Mouse (Mus musculus): Measurements from ENCODE around the gene Olfr690.
"Not testable (repeated sequence)": the region's sequence is repeated elsewhere in the genome, so short reads cannot be mapped to it uniquely, and the experiment has no call there.

Olfr690 gene

DNA sequence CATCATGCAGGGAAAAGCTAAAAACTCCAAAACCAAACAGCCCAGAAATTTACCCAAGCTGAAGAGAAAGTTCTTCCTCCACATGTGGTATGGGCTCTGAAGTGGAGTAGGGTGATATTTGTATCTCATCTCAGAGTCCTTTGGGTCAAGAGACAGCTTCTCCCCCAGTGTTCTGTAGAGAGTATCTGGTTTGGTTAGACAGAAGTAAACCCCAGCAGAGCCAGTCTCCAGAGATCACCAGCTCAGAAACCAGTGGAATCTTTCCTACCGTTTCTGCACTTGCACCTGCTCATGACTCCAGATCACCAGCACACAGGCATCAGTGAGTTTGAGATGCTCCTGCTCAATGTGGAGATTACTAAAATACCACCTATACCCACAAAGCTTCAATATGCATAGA, at the start of gene Olfr690:
Olfr690 (minus strand) TSS at position 101 of the 400 bp plus-strand sequence.
- no peak for DNase-seq (ENCODE audit: low spot score in 2 of 2)

DNA sequence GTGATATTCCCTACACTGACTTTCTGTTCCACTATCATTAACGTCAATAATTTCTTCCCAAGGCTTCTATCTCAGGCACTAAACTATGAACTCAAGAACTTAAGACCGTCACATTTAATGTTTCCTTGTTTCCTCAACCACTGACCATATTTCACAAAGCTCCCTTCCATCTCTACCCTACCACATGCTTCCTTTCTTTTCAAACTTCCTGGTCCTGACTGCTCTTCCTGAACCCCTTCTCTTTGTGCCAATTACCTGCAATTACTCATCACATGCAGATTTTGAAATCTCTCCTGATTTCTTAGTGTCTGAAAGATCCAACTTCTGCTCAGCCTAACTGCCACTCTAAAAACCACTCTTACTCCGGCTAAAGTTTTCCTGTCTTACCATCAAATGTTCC, 46.4 kb upstream of the Olfr690 start:
- DNase-seq (ENCODE audit: low spot score in 2 of 2): no peak

DNA sequence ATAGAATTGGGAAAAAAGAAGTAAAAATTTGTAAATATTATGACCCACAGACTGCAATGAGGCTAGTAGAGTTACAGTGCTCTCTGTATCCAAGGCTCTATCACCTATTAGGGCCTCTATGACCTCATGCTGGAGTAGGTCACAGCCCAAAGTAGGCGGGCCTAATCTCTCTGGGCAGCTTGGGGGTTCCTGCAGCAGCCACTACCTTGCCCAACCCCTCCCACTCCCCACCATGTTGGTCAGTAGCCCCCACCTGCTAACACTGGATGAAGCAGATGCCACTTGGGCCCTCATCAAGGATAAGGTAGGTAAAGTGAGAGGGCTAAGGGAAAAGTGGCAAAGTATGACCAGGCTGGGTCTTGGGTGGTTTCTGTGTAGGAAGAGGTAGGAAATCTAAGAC, 41.0 kb upstream of the Olfr690 start, which contains the start of gene Gm5901:
Gm5901 (plus strand) TSS at position 173 of the 400 bp plus-strand sequence.
- DNase-seq (ENCODE audit: low spot score in 2 of 2): no peak

DNA sequence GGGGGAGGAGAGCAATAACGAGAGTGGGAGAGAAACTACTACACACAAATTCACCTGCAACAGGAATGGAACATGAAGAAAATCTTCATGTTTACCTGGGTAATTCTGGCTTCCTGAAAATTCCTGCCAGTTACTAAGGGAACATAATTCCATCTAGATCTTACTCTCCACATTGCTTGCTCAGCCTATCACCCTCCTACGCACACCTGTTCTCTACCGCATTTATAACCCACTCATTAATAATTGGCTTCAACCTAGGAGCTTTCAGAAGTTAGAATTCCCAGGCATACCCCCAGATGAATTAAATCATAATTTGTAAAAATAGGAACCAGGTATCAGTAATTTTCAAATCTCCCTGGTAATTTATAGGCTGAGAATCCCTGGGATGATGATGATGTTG, 40.1 kb upstream of the Olfr690 start:
- no peak for DNase-seq (ENCODE audit: low spot score in 2 of 2)

DNA sequence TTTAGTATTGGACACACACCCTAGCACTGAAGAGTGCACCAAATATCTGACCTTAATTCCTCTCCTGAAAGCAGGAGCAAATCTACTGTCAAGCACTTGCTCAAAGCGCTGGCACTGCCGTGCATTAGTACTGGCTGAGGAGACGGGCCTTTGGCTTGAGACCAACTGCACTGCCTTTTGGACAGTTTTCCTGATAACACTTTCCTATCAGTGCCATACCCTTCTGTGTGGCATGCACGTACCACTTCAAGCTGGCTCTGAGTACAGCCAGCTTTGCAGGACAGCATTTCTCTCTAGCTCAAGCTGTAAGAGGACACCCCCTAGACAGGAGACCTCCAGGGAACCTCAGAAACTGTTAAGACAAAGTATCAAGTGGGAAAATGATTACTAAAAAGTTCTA, 39.6 kb upstream of the Olfr690 start:
- DNase-seq (ENCODE audit: low spot score in 2 of 2): no peak

DNA sequence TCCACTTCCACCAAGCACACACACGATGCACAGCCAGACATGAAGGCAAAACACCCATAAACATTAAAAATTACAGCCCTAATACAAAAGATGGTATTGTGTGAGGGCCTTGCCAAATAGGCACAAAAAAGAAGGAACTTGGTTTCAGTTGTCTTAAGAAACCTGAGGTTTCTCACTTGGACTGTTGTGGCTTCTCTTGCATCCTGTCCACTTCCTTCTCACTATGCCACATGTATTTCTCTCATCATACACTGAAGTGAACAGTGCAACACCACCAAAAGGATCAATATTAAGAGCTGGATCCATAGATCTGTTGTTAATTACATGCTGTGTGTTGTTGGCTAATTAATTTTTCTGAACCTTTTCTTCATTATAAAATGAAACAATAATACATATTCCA, 39.0 kb upstream of the Olfr690 start:
- DNase-seq (ENCODE audit: low spot score in 2 of 2): no peak

DNA sequence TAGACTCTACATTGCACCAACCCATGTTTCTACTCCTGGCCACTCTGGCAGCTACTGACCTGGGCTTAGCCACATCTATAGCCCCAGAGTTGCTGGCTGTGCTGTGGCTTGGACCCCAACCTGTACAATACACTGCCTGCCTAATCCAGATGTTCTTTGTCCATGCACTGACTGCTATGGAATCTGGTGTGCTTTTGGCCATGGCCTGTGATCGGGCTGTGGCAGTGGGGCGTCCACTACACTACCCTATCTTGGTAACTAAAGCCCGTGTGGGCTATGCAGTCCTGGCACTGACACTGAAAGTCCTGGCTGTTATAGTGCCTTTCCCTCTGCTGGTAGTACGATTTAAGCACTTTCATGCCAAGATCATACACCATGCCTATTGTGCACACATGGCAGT, 34.6 kb upstream of the Olfr690 start:
- no peak for DNase-seq (ENCODE audit: low spot score in 2 of 2)

DNA sequence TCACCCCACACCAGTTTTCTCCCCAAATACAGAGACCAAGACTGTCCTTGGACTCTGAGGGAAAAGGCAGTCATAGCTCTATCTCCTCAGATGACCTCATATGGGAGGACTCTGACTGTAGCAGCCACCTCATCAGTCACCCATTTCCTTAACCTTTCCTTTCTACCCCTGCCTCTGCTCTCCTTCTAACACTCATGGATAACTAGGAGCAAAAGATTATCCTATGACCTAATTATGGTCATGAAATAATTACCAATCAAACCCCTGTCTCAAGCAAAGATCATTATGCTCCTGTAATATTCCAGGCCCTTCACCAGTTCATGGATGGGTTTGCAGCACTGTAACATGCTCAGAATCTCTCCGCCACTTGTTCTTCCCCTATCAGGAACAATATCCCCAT, 34.0 kb upstream of the Olfr690 start, which contains the start of gene Olfr692:
Olfr692 (plus strand) TSS at position 301 of the 400 bp plus-strand sequence.
- DNase-seq (ENCODE audit: low spot score in 2 of 2): no peak

DNA sequence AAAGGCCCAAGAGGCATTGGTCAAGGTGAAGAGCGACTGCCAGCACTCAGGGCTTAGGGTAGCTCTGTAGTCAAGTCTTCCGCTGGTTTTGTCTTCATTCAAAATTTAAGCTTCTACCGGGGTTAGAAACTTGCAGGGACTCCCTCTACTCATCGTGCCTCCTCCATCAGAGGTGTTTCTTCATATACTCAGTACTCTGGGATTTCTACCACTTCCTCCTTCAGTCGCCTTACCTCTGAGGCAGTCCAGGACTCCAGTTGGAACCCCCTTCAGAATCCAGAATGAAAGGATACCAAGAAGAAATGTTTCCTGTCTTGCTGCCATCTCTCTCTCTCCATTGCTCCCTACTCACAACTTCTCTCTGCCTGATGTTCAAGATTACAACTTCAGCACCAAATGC, 33.4 kb upstream of the Olfr690 start:
- no peak for DNase-seq (ENCODE audit: low spot score in 2 of 2)

DNA sequence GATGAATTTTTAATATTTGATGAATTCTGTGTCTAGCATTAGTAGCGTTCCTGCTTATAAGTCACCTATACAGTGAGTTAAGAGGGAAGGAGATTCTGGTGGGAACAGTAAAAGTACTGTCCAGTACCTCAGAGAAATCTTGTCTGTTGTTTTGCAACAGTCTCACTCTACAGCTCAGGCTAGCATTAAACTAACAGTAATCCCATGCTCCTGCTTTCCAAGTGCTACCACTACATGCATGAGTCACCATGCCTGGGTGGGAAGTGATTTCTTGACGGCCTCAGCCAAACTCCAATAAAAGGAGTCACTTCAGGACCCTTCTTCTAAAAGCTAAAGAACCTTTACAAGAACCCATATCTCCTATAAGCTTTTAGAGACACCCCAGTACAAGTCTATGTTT, 27.8 kb upstream of the Olfr690 start:
- DNase-seq (ENCODE audit: low spot score in 2 of 2): no peak

DNA sequence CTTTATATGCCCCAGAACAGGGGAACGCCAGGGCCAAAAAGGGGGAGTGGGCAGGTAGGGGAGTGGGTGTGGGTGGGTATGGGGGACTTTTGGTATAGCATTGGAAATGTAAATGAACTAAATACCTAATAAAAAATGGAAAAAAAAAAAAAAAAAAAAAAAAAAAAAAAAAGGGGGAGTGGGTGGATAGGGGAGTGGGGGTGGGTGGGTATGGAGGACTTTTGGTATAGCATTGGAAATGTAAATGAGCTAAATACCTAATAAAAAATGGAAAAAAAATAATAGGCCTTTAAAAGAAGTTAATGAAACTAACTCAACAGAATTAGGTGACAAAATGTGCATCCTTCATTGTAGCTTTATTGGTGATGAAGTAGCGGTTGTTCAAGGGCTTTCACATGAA, 22.6 kb upstream of the Olfr690 start:
- DNase-seq (ENCODE audit: low spot score in 2 of 2): not testable (repeated sequence)

DNA sequence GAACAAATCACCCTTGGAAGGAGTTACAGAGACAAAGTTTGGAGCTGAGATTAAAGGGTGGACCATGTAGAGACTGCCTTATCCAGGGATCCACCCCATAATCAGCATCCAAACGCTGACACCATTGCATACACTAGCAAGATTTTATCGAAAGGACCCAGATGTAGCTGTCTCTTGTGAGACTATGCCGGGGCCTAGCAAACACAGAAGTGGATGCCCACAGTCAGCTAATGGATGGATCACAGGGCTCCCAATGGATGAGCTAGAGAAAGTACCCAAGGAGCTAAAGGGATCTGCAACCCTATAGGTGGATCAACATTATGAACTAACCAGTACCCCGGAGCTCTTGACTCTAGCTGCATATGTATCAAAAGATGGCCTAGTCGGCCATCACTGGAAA, 22.2 kb upstream of the Olfr690 start:
- not testable (repeated sequence) for DNase-seq (ENCODE audit: low spot score in 2 of 2)

DNA sequence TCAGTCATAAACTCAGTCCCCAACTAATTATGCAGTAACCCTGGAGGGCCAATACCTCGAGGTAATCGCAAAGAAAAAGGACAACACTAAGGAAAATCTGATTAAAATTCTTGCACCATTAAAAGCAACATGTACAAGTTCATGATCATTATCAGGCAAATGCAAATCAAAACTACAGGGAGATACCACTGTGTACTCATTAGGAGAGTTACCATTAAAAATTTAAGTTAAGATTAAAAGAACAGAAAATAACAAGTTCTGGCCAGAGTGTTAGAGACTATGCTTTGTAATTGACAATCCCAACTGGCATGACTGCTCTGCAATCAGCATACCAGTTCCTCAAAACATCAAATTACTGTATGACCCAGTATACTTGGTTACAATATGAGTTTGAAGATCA, 8.8 kb upstream of the Olfr690 start:
- DNase-seq (ENCODE audit: low spot score in 2 of 2): no peak

DNA sequence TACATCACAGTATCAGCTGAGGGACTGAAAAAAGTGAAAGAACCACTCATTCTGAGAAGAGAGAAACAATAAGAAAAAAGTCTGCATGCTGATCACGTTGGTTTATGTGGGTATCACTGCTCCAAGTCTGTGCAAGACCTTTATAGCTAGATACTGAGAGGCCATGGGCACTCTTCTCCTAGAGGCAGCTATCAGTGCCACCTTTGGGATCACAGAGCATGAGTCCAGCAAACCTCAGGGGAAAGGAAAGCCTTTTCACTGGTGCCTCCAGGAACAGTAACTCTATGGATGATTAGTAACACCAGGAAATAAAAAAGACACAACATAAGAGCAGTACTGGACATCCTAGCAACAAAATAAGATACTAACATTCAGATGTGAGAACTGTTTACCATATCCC, 8.3 kb upstream of the Olfr690 start, which contains the start of gene Olfr691:
Olfr691 (minus strand) TSS at position 101 of the 400 bp plus-strand sequence.
- no peak for DNase-seq (ENCODE audit: low spot score in 2 of 2)

DNA sequence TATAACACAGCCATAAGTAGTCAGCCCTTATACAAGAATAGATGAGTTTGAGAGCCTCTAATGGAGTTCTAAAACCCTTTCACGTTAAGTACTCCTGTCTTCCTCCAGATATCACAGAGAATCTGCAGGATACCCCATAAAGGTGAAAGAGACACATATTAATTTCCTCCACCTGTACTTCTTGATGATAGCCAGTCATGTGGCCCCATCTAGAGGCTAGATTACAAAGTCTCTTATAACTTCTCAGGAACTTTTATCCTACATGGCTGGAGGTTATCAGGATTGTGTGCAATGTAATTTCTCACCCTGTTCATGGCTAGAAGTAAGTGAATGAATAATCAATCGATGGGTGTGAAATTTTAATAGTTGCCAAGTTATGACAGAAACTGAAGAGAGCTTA, 8.6 kb downstream of the Olfr690 start:
- DNase-seq (ENCODE audit: low spot score in 2 of 2): no peak

DNA sequence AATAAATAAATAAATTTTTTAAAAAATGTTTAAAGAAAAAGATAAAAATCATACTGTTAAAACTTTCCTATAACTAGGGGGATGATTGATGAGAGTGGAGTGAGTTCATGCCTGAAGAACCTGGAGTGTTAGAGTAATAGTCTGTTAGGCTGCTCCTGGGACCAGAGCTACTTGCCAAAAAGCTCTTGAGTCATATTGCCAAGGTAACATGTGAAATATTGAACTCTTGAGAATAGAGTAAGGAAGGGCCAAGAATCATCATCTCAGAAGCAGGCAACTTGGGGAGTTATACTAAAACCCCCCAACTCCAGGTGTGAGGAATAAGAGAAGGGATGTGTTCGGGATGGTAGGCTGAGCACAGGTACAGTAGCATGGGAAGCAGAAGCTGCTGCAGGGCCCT, 23.0 kb downstream of the Olfr690 start, which contains the start of gene Olfr689:
Olfr689 (plus strand) TSS at position 301 of the 400 bp plus-strand sequence.
- DNase-seq (ENCODE audit: low spot score in 2 of 2): no peak

DNA sequence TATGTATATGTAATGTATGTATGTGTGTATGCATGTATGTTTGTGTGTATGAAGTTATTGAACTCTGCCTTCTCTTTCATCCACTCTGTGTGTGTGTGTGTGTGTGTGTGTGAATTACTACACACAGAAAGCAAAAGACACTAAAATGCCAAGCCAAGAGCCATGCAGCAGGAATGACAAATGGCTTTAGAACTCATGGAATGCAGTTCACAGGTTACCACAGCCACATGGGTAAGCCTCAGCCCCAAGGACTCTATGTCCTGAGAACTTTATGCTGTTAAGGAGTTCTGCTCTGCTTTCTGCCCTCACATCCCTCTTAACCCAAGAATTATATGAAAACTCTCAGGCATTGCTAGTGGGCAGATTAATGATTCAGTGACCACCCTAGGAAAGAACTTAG, 43.9 kb downstream of the Olfr690 start:
- no peak for DNase-seq (ENCODE audit: low spot score in 2 of 2)

DNA sequence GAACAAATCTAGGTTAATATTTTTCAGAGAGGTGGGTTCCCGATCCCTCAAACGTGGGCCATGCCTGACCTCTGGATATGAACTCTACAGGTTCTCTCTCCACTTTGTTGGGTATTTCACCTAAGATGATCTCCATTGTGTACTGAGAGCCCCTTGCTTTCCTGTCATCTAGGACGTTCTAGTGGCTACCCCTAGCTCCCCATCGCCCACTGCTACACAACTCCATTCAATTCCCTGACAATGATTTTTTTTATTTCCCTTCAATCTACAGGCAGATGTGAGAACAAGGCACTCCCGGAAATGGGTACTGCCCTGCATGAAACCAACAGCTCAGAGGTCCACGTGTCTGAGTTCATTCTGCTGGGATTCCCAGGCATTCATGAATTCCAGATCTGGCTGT, 46.1 kb downstream of the Olfr690 start, which contains the start of gene Olfr688:
Olfr688 (plus strand) TSS at position 301 of the 400 bp plus-strand sequence.
- DNase-seq (ENCODE audit: low spot score in 2 of 2): no peak
